Mouse (Mus musculus) thymus, postnatal 0 days (tissue): Measurements from ENCODE around the gene Cdyl. TPM values are rescaled to one million over a fixed set of nuclear protein-coding genes. Genes with fewer than 3 reads are reported as not detected.

Source experiments
- DNase-seq: peaks from one replicate; pipeline ENCODE4 v3.0.0-alpha.2; 2015; ENCODE audit warnings: low spot score
- polyA plus RNA-seq: library from polyadenylated mRNA; unstranded; fragments of >200 nt; fragmentation: Nextera tagmentation; extraction: Ambion mirVana; gene quantifications from 2 replicates; pipeline ENCODE4 v1.2.1, GENCODE M21; 2015

Cdyl gene
- polyA plus RNA-seq, 1 experiment from 2014 or later: 9.9 TPM

DNA sequence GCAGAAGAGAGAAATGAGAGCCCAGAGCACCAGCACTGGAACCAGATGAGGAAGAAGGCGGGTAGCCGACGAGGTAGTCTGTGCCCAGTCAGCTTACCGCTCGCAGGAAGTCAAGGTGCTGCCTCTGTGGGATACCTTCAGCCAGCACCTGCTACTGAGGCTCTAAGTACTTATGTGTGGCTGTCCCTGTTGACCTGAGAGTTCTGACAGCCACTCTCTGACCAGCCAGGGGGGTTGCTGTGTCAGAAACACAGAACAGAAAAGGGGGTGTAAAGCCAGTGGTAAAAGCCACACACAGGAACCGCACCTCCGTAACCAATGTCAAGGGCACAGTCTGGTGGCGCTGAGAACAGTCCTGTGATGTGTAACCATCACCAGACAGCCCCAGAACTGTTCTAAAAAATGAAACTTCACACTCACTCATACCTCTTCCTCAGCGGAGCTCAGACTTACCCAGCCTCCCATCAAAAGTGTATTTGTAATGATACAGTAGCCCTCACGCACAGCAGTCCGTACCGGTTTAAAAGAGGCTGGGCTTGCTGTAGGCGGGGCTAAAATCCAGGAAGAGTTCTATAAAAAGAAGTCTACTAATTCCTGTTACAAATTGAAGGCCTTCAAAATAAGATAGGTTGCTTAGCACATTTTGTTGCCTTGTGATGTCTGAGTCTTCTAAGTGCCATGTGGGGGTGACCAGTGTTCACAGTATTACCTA lies 138.3 kb downstream of the Cdyl start:
- peak; percentile 14 for DNase-seq

DNA sequence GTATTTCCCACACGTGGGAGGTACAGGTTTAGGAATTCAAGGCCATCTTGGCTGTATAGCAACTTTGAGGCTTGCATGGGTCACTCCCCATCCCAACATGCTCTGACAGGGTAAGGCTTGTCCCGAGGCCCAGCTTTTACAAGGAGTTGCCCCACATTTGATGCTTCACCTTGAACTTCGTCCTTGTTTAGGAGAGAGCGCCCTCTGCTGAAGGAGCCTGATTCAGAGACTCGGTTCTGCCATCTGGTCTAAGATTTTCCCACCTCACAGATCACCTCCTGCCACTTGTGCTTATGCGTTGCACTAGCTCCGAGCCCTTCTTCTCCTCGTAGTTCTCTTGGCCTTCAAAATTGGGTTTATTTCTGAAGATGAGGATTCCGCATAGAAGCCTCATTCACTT lies 139.0 kb downstream of the Cdyl start:
- peak; percentile 68 for DNase-seq

DNA sequence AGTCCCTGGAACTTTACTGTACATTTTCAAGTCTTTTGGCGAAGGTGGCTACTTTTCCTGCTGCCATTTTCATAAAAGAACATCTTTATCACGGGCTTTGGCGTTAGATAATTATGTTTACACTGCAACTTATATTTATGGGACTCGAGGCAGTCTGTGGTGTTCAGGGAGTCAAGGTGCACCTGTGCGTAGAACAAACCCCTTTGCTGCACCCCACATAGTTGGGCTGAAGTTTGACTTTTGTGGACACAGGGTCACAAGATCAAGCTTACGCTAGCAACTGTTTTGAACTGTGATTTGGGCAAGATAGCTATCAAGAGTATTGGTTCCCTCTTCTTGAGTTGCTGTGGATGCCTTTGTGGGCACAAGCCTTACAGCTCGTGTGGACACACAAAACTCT lies 140.6 kb downstream of the Cdyl start:
- no peak for DNase-seq

DNA sequence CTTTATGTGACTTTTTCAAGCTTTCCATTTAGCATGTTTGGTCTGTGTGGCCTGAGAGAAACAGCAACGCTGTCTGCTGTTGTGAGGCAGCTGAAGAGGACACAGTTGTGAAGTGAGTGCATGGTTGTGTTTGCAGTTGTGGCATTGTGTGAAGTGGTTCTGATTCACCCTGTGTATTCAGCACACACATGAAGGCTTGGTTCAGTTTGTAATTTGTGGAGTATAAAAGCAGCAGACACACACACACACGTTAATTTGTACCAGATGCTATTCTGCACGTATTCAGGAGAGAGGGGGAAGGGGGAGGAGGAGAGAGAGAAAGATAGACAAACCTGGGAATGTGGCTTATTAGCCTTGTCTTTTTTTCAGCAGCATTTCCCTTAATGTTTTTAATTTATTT lies 146.1 kb downstream of the Cdyl start:
- no peak for DNase-seq

- DNase-seq: no peak
Observed at GRCm38 (mm10) chr13:35806165-35806564, 146.5 kb downstream of the Cdyl start.

DNA sequence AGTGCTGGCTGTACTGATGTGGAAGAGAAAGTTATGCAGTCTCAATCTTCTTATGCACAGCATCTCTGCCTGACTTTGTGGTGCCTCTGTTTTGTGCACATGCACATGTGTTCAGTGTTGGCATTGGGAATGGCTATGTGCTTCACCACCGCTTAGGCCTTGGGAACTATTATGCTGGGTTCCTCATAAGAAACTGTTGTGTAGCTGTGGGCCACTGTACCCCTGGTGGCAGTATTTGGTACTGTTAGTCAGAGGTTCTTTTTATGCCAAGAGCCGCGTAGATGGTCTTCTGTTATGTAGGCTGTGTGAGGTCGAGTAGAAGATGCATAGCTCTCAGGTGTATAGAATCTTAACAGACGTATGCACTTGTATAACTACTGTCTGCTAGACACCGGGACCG lies 147.4 kb downstream of the Cdyl start:
- DNase-seq: peak; percentile 21

GRCm38 (mm10) chr13:35807525-35807924 lies 147.9 kb downstream of the Cdyl start:
- no peak for DNase-seq

DNA sequence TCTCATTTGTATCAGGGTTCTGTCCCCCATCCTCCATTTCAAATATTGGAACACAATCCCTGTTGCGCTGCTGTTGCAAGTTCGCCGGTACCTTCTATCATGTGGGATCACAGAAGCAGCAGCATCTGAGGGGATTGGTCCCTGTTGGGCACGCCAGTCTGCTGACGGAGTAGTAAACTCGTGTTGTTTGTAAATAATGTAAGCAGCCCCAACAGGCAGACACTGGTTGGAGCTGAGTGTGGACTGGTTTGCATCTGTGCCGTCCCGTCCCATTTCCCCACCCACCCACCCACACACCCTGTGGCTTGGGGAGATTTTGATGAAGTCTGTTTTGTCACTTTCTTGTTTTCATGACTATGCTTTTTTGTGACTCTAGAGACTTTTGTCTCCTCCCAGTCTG lies 148.3 kb downstream of the Cdyl start:
- no peak for DNase-seq

GRCm38 (mm10) chr13:35809252-35810159 lies 149.9 kb downstream of the Cdyl start:
- no peak for DNase-seq

DNA sequence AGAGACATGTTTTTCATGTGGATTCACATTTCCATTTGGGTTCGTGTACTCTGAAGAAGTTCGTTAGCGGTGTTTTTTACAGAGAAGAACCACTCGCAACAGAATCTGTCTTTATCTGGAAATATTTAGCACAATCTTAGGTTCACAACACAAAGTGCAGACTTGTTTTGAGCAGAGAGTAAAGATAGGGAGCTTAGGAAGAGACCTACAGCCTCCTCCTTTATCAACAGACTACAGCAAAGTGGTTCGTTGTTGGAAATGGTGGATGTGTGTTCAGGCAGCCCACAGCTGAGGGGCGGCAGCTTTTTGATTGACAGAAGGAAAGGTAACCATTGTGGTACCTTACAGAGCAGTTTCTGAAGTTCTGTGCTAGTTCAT lies 150.5 kb downstream of the Cdyl start:
- no peak for DNase-seq

DNA sequence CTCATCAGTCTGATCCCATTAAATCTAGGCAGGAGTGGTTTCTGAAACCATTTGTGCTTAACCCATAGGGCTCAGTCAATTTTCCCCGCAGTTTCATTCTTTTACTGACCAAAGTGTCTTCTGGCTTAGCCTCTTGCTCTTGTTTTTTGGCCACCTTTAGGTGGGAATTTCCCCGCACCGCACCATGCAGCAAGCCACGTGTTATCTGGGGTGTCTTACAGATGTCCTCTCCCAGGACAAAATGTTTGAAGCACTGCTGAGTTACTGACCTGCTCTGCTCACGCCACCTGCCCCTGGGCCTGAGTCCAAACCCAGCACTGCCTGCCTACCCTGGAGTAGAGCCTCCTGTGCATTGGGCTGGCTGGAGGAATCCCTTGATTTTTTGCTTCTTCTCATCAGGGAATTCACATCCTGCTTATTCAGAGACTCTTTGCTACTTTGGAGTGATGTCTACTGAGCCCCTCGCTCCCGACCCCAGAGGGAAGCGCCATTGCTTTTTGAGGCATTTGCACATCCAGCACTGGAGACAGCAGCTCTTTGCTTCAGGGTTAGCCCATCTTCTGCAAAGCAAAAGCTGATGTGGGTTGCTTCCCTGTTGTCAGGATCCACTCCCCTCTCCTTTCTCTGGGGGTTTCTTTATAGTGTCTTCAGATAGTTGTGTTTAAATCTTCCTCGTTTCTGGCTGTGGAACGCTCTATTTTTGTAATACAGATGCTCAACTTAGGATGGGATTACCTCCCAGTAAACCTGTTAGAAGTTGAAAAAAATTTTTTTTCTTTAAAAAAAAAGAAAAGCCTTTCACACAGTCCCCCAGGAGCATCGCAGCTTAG lies 151.9 kb downstream of the Cdyl start:
- DNase-seq: no peak

GRCm38 (mm10) chr13:35812191-35812440 lies 152.5 kb downstream of the Cdyl start:
- peak; percentile 84 for DNase-seq

GRCm38 (mm10) chr13:35813348-35814127 lies 153.9 kb downstream of the Cdyl start:
- DNase-seq: peak; percentile 49

GRCm38 (mm10) chr13:35815205-35815726 lies 155.6 kb downstream of the Cdyl start:
- DNase-seq: no peak

- no peak for DNase-seq
Observed at GRCm38 (mm10) chr13:35815782-35816368, 156.2 kb downstream of the Cdyl start.

GRCm38 (mm10) chr13:35817626-35818025 lies 158.0 kb downstream of the Cdyl start:
- DNase-seq: no peak

GRCm38 (mm10) chr13:35818060-35818459 lies 158.4 kb downstream of the Cdyl start:
- DNase-seq: no peak

GRCm38 (mm10) chr13:35821821-35822454 lies 162.3 kb downstream of the Cdyl start:
- DNase-seq: no peak

DNA sequence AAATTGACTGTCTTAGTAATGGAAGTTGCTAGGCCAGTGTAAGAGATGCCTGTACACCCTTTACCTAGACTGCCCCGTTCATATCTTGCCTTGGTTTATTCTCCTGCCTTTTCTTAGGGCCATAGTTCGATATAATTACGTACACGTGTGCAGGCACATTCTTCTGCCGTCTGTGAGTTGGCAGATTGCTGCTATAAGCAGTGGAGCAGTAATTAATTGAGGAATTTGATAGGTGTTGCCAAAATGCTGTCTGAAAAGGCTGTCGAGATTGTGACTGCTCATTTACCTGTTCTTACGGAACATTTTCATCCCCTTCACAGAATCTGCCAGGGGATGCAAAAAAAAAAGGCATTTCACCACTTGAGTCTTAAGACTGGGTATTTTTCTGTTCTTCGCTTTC lies 163.2 kb downstream of the Cdyl start:
- no peak for DNase-seq

DNA sequence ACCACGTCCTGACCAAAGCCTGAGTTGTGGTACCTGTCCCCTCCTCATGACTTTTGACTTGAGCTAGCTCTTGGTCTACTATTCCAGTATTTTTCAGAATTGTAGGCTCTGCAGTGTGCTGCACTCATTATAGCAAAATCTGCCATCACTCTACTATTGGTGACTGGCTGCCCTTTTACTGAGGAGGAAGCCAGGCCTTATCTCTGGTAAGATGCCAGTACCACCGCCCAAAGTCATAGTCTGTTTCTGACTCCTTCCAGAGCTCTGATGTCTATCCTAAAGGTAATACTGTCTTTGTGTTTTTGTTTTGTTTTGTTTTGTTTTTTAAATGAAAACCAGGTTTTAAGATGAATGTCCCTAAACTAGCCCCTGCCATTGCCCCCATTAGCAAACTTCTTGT lies 166.0 kb downstream of the Cdyl start:
- DNase-seq: no peak
